Mouse (Mus musculus): ENCODE measurements around the gene Atp6v1g2.
"Not testable (repeated sequence)": the region's sequence is repeated elsewhere in the genome, so short reads cannot be mapped to it uniquely, and the experiment has no call there.

The Atp6v1g2 gene

DNA sequence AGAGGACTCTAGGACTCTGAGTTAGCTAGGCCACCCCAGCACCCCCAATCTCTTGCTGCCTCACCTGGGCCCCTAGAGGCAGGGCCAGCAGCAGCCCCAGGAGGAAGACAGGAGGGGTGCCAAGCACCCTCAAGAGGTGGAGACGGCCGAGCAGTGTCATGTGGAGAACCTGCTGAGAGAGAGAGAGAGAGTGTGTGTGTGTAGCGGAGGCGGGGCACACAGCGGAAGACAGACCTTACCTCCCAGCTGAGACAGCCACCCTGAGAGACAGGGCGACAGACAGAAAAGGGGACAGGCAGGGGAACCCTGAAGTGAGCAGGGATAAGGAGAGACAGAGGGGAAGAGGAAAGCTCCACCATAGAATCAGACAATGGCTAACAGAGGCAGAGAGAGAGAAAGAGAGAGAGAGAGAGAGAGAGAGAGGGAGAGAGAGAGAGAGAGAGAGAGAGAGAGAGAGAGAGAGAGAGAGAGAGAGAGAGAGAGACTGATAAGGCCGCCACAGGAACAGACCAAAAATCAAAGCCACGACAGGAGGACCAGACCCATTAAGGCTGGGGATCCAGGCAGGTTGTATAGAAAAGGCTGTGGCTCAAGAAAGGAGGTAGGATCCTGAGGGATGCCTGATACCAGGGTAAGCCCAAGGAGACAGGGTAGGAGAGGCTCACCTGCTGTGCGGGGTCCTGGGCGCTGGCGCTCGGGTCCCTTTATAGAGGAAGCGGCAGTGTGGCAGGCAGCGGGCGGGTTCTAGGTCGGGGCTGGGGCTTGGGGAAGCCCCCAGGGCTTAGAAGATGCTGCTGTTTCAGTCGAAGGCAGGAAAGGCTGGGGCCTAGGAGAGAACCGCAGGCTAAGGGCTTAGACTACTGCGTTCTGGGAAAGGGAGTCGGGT is 28.7 kb upstream of the Atp6v1g2 start, which contains the start of gene Lta:
Gene Lta, minus strand, starts transcription at position 858 of the 886 bp plus-strand sequence.
- DNase-seq (ENCODE audit: low spot score), result no peak

DNA sequence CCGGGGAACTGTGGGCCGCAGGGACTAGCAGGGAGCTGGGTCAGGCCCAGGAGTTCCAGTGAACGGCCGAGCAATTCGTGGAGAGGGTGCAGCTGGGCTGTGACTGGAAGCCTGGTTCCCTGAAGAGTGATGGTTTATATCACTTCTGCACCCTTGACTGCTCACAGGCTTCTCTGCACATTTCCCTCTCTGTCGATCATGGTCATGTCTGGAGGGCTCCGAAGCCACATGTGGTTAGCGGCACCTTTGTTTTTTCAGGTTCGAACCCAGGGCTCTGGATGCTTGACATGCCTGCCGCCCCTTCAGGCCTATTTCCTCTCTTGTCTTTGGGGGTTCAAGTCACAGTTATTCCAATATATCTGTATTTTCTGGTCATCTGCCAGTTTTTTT is 28.1 kb upstream of the Atp6v1g2 start:
- DNase-seq (ENCODE audit: low spot score), result no peak

DNA sequence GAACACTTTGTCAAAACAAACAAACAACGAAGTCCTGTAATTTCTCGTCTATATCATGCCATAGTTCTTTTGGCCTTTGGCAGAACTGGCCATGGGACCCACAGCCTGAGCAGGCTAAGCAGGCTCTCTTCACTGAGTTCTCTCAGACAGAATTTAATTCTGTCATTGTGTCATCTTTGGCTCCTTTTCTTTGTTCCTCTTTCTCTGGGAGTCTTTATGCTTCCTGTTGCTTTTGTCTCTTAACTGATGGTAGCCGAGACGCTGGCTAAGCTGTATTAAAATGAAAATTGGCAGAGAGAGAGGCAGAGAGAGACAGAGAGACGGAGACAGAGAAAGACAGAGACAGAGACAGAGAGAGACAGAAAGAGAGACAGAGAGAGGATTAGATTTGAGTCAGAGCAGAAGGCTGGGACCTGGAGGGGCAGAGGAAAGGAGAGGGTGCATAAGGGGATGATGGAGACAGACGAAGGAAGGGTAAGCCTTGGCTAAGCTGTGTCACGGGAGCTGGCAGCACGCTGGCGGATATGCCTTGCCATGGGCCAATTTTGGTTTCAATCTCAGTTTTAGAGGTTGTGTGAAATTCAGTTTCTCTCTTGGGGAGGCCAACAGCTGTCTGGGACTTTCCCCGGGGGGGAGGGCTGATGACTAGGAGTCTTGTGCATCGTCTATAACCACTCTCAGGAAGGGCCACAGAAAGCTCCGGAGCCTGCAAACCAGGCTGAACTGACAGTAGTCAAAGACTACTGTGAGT is 23.5 kb upstream of the Atp6v1g2 start:
- no peak for DNase-seq (ENCODE audit: low spot score)

GRCm38 (mm10) chr17:35210593-35210992 is 22.9 kb upstream of the Atp6v1g2 start:
- no peak for DNase-seq (ENCODE audit: low spot score)

GRCm38 (mm10) chr17:35213071-35213470 is 20.4 kb upstream of the Atp6v1g2 start:
- no peak for DNase-seq (ENCODE audit: low spot score)

- DNase-seq (ENCODE audit: low spot score), result no peak
Measured at GRCm38 (mm10) chr17:35218516-35219193, 14.8 kb upstream of the Atp6v1g2 start.

GRCm38 (mm10) chr17:35219601-35220041 is 13.8 kb upstream of the Atp6v1g2 start:
- DNase-seq (ENCODE audit: low spot score), result no peak

- no peak for DNase-seq (ENCODE audit: low spot score)
Measured at GRCm38 (mm10) chr17:35220156-35220952, 13.1 kb upstream of the Atp6v1g2 start, which contains the start of gene Gm16181. Gene Gm16181, plus strand, starts transcription at chr17:35220834.

- no peak for DNase-seq (ENCODE audit: low spot score)
Measured at GRCm38 (mm10) chr17:35222299-35222698, 11.2 kb upstream of the Atp6v1g2 start.

DNA sequence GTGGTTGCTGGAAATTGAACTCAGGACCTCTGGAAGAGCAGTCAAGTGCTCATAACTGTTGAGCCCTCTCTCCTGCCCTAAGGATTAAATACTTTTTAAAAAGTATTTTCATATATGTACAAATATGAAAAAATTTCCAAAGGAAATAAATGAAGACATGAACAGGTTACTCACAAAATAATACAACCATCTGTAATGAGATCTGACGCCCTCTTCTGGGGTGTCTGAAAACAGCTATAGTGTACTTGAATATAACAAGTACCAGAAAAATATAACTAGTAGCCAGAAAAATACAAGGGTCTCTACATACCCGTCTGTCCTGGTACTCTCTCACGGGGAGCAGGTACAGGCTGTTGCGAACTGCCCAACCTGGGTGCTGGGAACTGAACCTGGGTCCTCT is 8.8 kb upstream of the Atp6v1g2 start:
- DNase-seq (ENCODE audit: low spot score), result no peak

DNA sequence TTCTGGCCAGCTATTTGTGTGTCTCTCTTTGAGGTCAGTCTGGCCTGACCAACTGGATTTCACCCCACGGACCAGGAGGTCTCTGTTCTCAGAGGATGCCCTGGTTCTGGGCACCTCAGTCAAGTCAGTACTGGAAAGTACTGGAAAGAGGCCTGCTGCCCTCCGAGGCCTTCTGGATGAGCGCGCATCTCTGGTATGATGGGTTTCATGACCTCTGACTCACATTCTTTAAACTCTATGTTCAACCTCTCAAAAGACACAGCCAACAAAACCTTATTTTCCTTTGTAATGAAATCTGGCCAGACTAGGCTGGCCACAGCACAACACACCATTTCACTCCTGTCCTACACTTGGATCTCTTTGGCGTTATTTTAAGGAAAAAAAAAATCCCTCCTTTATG is 8.0 kb upstream of the Atp6v1g2 start:
- no peak for DNase-seq (ENCODE audit: low spot score)

DNA sequence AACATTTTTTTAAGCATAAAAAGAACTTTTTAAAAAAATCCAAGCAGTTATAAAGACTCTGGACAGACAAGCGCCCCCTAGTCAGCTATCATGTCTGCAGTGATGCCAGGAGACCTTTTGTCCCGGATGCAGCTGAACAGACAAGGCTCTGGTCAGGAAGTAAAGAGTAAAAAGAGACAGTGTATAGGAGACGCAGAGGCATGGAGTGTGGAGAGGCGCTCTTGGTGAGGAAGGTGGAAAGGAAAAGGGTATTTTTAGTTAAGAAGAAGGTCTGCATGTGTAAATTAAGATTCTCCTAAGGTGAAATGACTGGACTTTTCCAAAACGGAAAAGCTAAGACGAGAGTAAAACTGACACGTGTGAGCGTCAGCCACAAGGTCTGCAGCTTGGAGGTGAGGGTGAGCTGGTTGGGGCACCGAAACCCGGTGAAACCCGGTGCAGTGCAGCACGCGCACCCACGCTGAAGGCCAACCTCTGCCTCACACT is 6.9 kb upstream of the Atp6v1g2 start:
- DNase-seq (ENCODE audit: low spot score), result no peak

DNA sequence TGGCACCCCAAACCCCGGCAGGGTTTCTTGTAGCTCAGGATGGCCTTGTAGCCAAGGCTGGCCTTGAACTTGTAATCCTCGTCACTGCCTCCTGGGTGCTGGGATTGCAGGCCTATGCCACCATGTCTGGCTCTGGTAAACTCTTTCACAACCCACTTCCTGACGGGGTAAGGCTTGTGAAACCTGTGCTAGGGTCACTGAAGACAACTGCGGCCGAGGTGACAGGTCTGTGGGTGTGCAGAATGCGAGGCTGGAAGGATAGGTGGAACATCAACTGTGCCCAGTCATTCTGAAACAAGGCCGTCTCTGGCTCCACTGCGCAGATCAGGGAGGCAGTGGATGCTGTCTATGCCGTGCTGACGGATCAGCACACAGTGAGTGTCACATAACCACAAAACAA is 2.4 kb upstream of the Atp6v1g2 start:
- DNase-seq (ENCODE audit: low spot score), result no peak

GRCm38 (mm10) chr17:35232043-35232442 is 1.4 kb upstream of the Atp6v1g2 start:
- peak; percentile 89 for DNase-seq (ENCODE audit: low spot score)

GRCm38 (mm10) chr17:35232659-35233058 is 801 bp upstream of the Atp6v1g2 start:
- DNase-seq (ENCODE audit: low spot score), result no peak

- DNase-seq (ENCODE audit: low spot score), result not testable (repeated sequence)
Measured at GRCm38 (mm10) chr17:35234090-35234489, 630 bp downstream of the Atp6v1g2 start.

- DNase-seq (ENCODE audit: low spot score), result peak; percentile 64
Measured at GRCm38 (mm10) chr17:35234903-35235302, 1.4 kb downstream of the Atp6v1g2 start.

- DNase-seq (ENCODE audit: low spot score), result peak; percentile 97
Measured at GRCm38 (mm10) chr17:35235614-35236389, 2.3 kb downstream of the Atp6v1g2 start, which contains the start of gene Nfkbil1. Gene Nfkbil1, minus strand, starts transcription at chr17:35235792.

- peak; percentile 96 for DNase-seq (ENCODE audit: low spot score)
Measured at GRCm38 (mm10) chr17:35236390-35236746, 2.9 kb downstream of the Atp6v1g2 start.

DNA sequence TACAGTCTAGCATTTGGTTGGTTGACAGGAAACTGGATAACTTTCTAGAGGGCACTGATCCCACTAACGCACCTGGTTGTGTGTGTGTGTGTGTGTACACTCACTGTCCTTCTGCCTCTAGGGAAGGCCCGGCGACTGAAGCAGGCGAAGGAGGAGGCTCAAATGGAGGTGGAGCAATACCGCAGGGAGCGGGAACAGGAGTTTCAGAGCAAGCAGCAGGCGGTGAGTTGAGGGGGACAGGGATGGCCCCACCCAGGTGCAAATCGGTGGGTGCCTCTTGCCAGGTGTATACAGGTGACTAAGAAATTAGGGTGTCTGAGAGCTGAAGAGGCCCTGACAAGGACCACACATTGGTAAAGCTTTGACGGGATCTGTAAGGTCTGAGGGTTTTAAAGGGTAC is 3.5 kb downstream of the Atp6v1g2 start:
- DNase-seq (ENCODE audit: low spot score), result no peak

- no peak for DNase-seq (ENCODE audit: low spot score)
Measured at GRCm38 (mm10) chr17:35237504-35237903, 4.0 kb downstream of the Atp6v1g2 start.
